Mouse (Mus musculus) cortical plate, adult 2 months (tissue): Measurements from ENCODE around the gene Tm9sf4.

Experiments used
- CTCF ChIP-seq: fragments of 200-500 bp; IDR thresholded peaks from 2 replicates; pipeline ENCODE4 v1.5.1; 2011; ENCODE audit warnings: mild to moderate bottlenecking, control low read depth, low read length; ENCODE audit not compliant: insufficient read depth; ENCODE audit errors: extremely low read depth
- POLR2A ChIP-seq: fragments of 200-500 bp; IDR thresholded peaks from 2 replicates; pipeline ENCODE4 v1.6.1; 2011; ENCODE audit warnings: mild to moderate bottlenecking, low read length, control low read depth; ENCODE audit not compliant: insufficient read depth; ENCODE audit errors: extremely low read depth

GRCm38 (mm10) chr2:153121821-153122615 lies 39.1 kb upstream of the Tm9sf4 start:
- TF ChIP-seq CTCF (no peak), POLR2A (no peak)
